Mouse (Mus musculus) stomach, embryonic 15.5 days (tissue): ENCODE results near the gene Syt16. TPM values are rescaled to one million over a fixed set of nuclear protein-coding genes. Genes with fewer than 3 reads are reported as not detected.

Experiments used
- ATAC-seq: fragments of 200-750 bp; cut with Nextera tagmentation; 2 replicates; pipeline ENCODE4 v1.8.0; 2017; ENCODE audit warnings: low read depth, moderate number of reproducible peaks, moderate TSS enrichment; ENCODE audit not compliant: insufficient read depth, low FRiP score
- H3K27ac ChIP-seq: fragments of 300-500 bp; sonication (generic); 2 replicates; pipeline ENCODE4 v1.5.1; 2015; ENCODE audit warnings: mild to moderate bottlenecking, inconsistent platforms
- H3K27me3 ChIP-seq: fragments of 300-500 bp; sonication (generic); replicated peaks from 2 replicates; pipeline ENCODE4 v1.6.1; 2015; ENCODE audit warnings: inconsistent platforms
- H3K36me3 ChIP-seq: fragments of 300-500 bp; sonication (generic); 2 replicates; pipeline ENCODE4 v1.6.1; 2015; ENCODE audit warnings: inconsistent platforms
- H3K4me1 ChIP-seq: fragments of 300-500 bp; sonication (generic); 2 replicates; pipeline ENCODE4 v1.6.1; 2015; ENCODE audit warnings: inconsistent platforms
- H3K4me2 ChIP-seq: fragments of 300-500 bp; sonication (generic); 2 replicates; pipeline ENCODE4 v1.6.1; 2015; ENCODE audit warnings: mild to moderate bottlenecking, inconsistent platforms
- H3K4me3 ChIP-seq: fragments of 300-500 bp; sonication (generic); replicated peaks from 2 replicates; pipeline ENCODE4 v1.5.1; 2015; ENCODE audit warnings: inconsistent platforms
- H3K9ac ChIP-seq: fragments of 300-500 bp; sonication (generic); 2 replicates; pipeline ENCODE4 v1.6.1; 2015; ENCODE audit warnings: inconsistent platforms
- H3K9me3 ChIP-seq: fragments of 300-500 bp; sonication (generic); 2 replicates; pipeline ENCODE4 v1.6.1; 2016; ENCODE audit warnings: inconsistent platforms
- WGBS: fragments of 180-500 bp; shearing (Covaris S2); methylation state at CpG from one replicate; pipeline ENCODE4 v1.1.7; 2015; 5-methylcytosine and 5-hydroxymethylcytosine counted together
- polyA plus RNA-seq: library from polyadenylated mRNA; unstranded; fragments of >200 nt; fragmentation: Nextera tagmentation; extraction: Ambion mirVana; gene quantifications from 2 replicates; pipeline ENCODE4 v1.2.1, GENCODE M21; 2015

The Syt16 gene
- polyA plus RNA-seq, 1 experiment from 2014 or later: 2.4 TPM

GRCm38 (mm10) chr12:74084389-74084788 is 86.9 kb downstream of the Syt16 start:
- Histone ChIP-seq H3K4me3 (no peak overlapping the region), H3K27me3 (no peaks in the 10 kb centered on the region), H3K36me3 (no peaks in the 10 kb centered on the region), H3K27ac (no peak overlapping the region), H3K9me3 (no peaks in the 10 kb centered on the region), H3K4me2 (no peak overlapping the region), H3K9ac (no peak overlapping the region), H3K4me1 (no peaks in the 10 kb centered on the region)
- 91% methylated on average over 5 of the region's 5 CpGs for WGBS
- no peak for ATAC-seq

- ATAC-seq: peak; percentile 67; the same call in 1 of the 2 replicates
- H3K4me1 ChIP-seq: no peaks in the 10 kb centered on the region
- no peak overlapping the region for H3K9ac ChIP-seq
- H3K4me2 ChIP-seq: no peak overlapping the region
- H3K27ac ChIP-seq: peak overlapping the region; percentile 42
- H3K4me3 ChIP-seq: no peak overlapping the region
- WGBS: 51% methylated on average over 8 of the region's 8 CpGs
- no peaks in the 10 kb centered on the region for H3K27me3 ChIP-seq
- no peaks in the 10 kb centered on the region for H3K9me3 ChIP-seq
- no peaks in the 10 kb centered on the region for H3K36me3 ChIP-seq
Observed at GRCm38 (mm10) chr12:74087086-74087485, 89.6 kb downstream of the Syt16 start.

GRCm38 (mm10) chr12:74089342-74090131 is 92.1 kb downstream of the Syt16 start:
- ATAC-seq: peak; percentile 61; the same call in 1 of the 2 replicates
- Histone ChIP-seq H3K4me2 (no peak overlapping the region), H3K4me1 (no peaks in the 10 kb centered on the region), H3K9ac (no peak overlapping the region), H3K27me3 (no peaks in the 10 kb centered on the region), H3K27ac (peak overlapping the region; percentile 51; the same call in 1 of the 2 replicates), H3K36me3 (no peaks in the 10 kb centered on the region), H3K9me3 (no peaks in the 10 kb centered on the region), H3K4me3 (no peak overlapping the region)
- WGBS: 73% methylated on average over 1 of the region's 1 CpGs

GRCm38 (mm10) chr12:74092546-74092945 is 95.1 kb downstream of the Syt16 start:
- Histone ChIP-seq H3K4me2 (no peak overlapping the region), H3K27ac (no peak overlapping the region), H3K4me3 (no peak overlapping the region), H3K9ac (no peak overlapping the region), H3K4me1 (no peaks in the 10 kb centered on the region), H3K36me3 (no peaks in the 10 kb centered on the region), H3K9me3 (no peaks in the 10 kb centered on the region), H3K27me3 (no peaks in the 10 kb centered on the region)
- 62% methylated on average over 5 of the region's 5 CpGs for WGBS
- ATAC-seq: no peak

GRCm38 (mm10) chr12:74093110-74093509 is 95.6 kb downstream of the Syt16 start:
- Histone ChIP-seq H3K9ac (no peak overlapping the region), H3K27me3 (no peaks in the 10 kb centered on the region), H3K4me2 (no peak overlapping the region), H3K4me3 (no peak overlapping the region), H3K36me3 (no peaks in the 10 kb centered on the region), H3K4me1 (no peaks in the 10 kb centered on the region), H3K27ac (no peak overlapping the region), H3K9me3 (no peaks in the 10 kb centered on the region)
- WGBS: 70% methylated on average over 8 of the region's 8 CpGs
- no peak for ATAC-seq

GRCm38 (mm10) chr12:74094701-74095100 is 97.2 kb downstream of the Syt16 start:
- WGBS: 75% methylated on average over 5 of the region's 5 CpGs
- no peaks in the 10 kb centered on the region for H3K27me3 ChIP-seq
- no peak overlapping the region for H3K4me2 ChIP-seq
- H3K9me3 ChIP-seq: no peaks in the 10 kb centered on the region
- H3K4me3 ChIP-seq: no peak overlapping the region
- no peaks in the 10 kb centered on the region for H3K36me3 ChIP-seq
- H3K9ac ChIP-seq: no peak overlapping the region
- H3K27ac ChIP-seq: no peak overlapping the region
- no peak for ATAC-seq
- no peaks in the 10 kb centered on the region for H3K4me1 ChIP-seq

GRCm38 (mm10) chr12:74098572-74099290 is 101.3 kb downstream of the Syt16 start:
- H3K4me3 ChIP-seq: no peak overlapping the region
- no peaks in the 10 kb centered on the region for H3K9me3 ChIP-seq
- 67% methylated on average over 8 of the region's 8 CpGs for WGBS
- H3K9ac ChIP-seq: no peak overlapping the region
- no peaks in the 10 kb centered on the region for H3K4me1 ChIP-seq
- no peak overlapping the region for H3K27ac ChIP-seq
- no peaks in the 10 kb centered on the region for H3K36me3 ChIP-seq
- ATAC-seq: no peak
- no peaks in the 10 kb centered on the region for H3K27me3 ChIP-seq
- no peak overlapping the region for H3K4me2 ChIP-seq

- no peaks in the 10 kb centered on the region for H3K36me3 ChIP-seq
- no peak overlapping the region for H3K27ac ChIP-seq
- H3K4me1 ChIP-seq: peaks cover 4% of the 10 kb centered on the region; the same call in 1 of the 2 replicates
- WGBS: 75% methylated on average over 6 of the region's 6 CpGs
- no peak overlapping the region for H3K4me2 ChIP-seq
- no peaks in the 10 kb centered on the region for H3K9me3 ChIP-seq
- no peak overlapping the region for H3K4me3 ChIP-seq
- H3K9ac ChIP-seq: no peak overlapping the region
- H3K27me3 ChIP-seq: no peaks in the 10 kb centered on the region
- no peak for ATAC-seq
Observed at GRCm38 (mm10) chr12:74105811-74106513, 108.5 kb downstream of the Syt16 start.

GRCm38 (mm10) chr12:74108663-74109081 is 111.2 kb downstream of the Syt16 start:
- 57% methylated on average over 4 of the region's 4 CpGs for WGBS
- Histone ChIP-seq H3K4me1 (peaks cover 4% of the 10 kb centered on the region; the same call in 1 of the 2 replicates), H3K9me3 (no peaks in the 10 kb centered on the region), H3K27me3 (no peaks in the 10 kb centered on the region), H3K27ac (no peak overlapping the region), H3K4me2 (no peak overlapping the region), H3K36me3 (no peaks in the 10 kb centered on the region), H3K4me3 (no peak overlapping the region), H3K9ac (no peak overlapping the region)
- ATAC-seq: no peak

- ATAC-seq: no peak
- H3K4me3 ChIP-seq: no peak overlapping the region
- WGBS: 88% methylated on average over 10 of the region's 10 CpGs
Observed at GRCm38 (mm10) chr12:74109462-74110068, 112.1 kb downstream of the Syt16 start.

GRCm38 (mm10) chr12:74116825-74117224 is 119.4 kb downstream of the Syt16 start:
- no peaks in the 10 kb centered on the region for H3K27me3 ChIP-seq
- H3K4me1 ChIP-seq: no peaks in the 10 kb centered on the region
- no peak overlapping the region for H3K4me2 ChIP-seq
- 79% methylated on average over 6 of the region's 6 CpGs for WGBS
- H3K4me3 ChIP-seq: no peak overlapping the region
- no peaks in the 10 kb centered on the region for H3K36me3 ChIP-seq
- no peak overlapping the region for H3K9ac ChIP-seq
- H3K27ac ChIP-seq: no peak overlapping the region
- no peaks in the 10 kb centered on the region for H3K9me3 ChIP-seq
- ATAC-seq: no peak

More at GRCm38 (mm10) chr12:74109462-74110068, 112.1 kb downstream of the Syt16 start:
- Histone ChIP-seq H3K4me1 (peaks cover 4% of the 10 kb centered on the region; the same call in 1 of the 2 replicates), H3K36me3 (no peaks in the 10 kb centered on the region), H3K27me3 (no peaks in the 10 kb centered on the region), H3K27ac (no peak overlapping the region), H3K4me2 (no peak overlapping the region), H3K9ac (no peak overlapping the region), H3K9me3 (no peaks in the 10 kb centered on the region)
